Mouse (Mus musculus) liver, adult 2 months (tissue): ENCODE measurements around the gene Bzw2.

Experiments
- CTCF ChIP-seq: fragments of 200-500 bp; IDR thresholded peaks from 2 replicates; pipeline ENCODE4 v1.5.1; 2011; ENCODE audit warnings: low read depth, low read length, control low read depth
- POLR2A ChIP-seq: fragments of 200-500 bp; IDR thresholded peaks from 2 replicates; pipeline ENCODE4 v1.6.1; 2011; ENCODE audit warnings: low read length, control low read depth; ENCODE audit not compliant: insufficient read depth; ENCODE audit errors: extremely low read depth

DNA sequence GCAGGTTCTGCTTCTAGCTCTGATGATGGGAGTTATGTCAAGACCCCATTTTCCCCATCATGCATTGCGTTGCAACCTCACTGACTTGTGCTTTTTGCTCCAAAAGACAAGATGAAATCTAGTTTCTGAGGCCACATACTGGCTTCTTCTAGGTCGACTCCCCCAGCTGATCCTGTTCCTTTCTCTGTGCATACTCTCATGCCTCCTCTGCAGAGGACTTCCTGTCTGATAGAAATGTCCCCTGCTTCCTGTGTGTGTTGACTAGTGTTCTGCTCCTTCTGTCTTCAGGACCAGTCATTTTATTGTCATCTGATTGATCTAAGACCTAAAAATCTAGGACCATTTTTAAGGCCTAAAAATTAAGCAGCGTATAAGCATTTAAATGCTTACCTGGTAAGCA lies 22.5 kb downstream of the Bzw2 start:
- TF ChIP-seq POLR2A (no peak), CTCF (no peak)
